Mouse (Mus musculus) layer of hippocampus, postnatal 25 days (tissue): ENCODE measurements at regions not wholly inside any gene's neighbourhood (a gene's known extent, or its start where the extent isn't known, plus 50 kb on each side); places are given as distances from the start of the nearest gene placed in this dataset.

ENCODE experiments used
- DNase-seq, 2 experiments: peaks; one replicate each; pipeline ENCODE4 v3.0.0; 2022; ENCODE audit warnings: mixed read lengths in 2 of 2, low spot score in 1 of 2; ENCODE audit errors: extremely low spot score in 1 of 2

- DNase-seq: no peak
These were observed 333.7 kb downstream of the Nr2f2 start for GRCm38 (mm10) chr7:70032857-70033256.

GRCm38 (mm10) chr7:70029311-70029710, 337.2 kb downstream of the Nr2f2 start:
- no peak for DNase-seq

- no peak for DNase-seq
These were observed 341.0 kb downstream of the Nr2f2 start for GRCm38 (mm10) chr7:70025527-70025926.

GRCm38 (mm10) chr7:70016611-70017010, 349.9 kb downstream of the Nr2f2 start:
- DNase-seq: no peak

GRCm38 (mm10) chr7:70003200-70003986, 363.1 kb downstream of the Nr2f2 start:
- no peak for DNase-seq

GRCm38 (mm10) chr7:69998756-69999155, 367.8 kb downstream of the Nr2f2 start:
- DNase-seq: no peak

- DNase-seq: no peak
These were observed 371.8 kb downstream of the Nr2f2 start for GRCm38 (mm10) chr7:69994540-69995303.

- no peak for DNase-seq
These were observed 373.9 kb downstream of the Nr2f2 start for GRCm38 (mm10) chr7:69992383-69993327.

GRCm38 (mm10) chr7:69991982-69992381, 374.6 kb downstream of the Nr2f2 start:
- no peak for DNase-seq

GRCm38 (mm10) chr7:69988704-69989103, 377.8 kb downstream of the Nr2f2 start:
- DNase-seq: no peak

- DNase-seq: no peak
These were observed 385.2 kb downstream of the Nr2f2 start for GRCm38 (mm10) chr7:69981301-69981700.

GRCm38 (mm10) chr7:69976369-69976768, 390.2 kb downstream of the Nr2f2 start:
- no peak for DNase-seq

GRCm38 (mm10) chr7:69964002-69964401, 402.5 kb downstream of the Nr2f2 start:
- no peak for DNase-seq

GRCm38 (mm10) chr7:69950221-69950670, 416.3 kb downstream of the Nr2f2 start:
- DNase-seq: no peak

- DNase-seq: no peak
These were observed 416.9 kb downstream of the Nr2f2 start for GRCm38 (mm10) chr7:69949647-69950121.

- DNase-seq: no peak
These were observed 420.1 kb downstream of the Nr2f2 start for GRCm38 (mm10) chr7:69946396-69946795.

- no peak for DNase-seq
These were observed 424.7 kb downstream of the Nr2f2 start for GRCm38 (mm10) chr7:69941881-69942280.

- no peak for DNase-seq
These were observed 441.3 kb downstream of the Nr2f2 start for GRCm38 (mm10) chr7:69925261-69925660.

- no peak for DNase-seq
These were observed 442.0 kb downstream of the Nr2f2 start for GRCm38 (mm10) chr7:69924551-69924950.

- DNase-seq: no peak
These were observed 454.8 kb downstream of the Nr2f2 start for GRCm38 (mm10) chr7:69911760-69912159.
